ENCODE assay signal across 14 mouse cellular contexts in the genomic region with DNA sequence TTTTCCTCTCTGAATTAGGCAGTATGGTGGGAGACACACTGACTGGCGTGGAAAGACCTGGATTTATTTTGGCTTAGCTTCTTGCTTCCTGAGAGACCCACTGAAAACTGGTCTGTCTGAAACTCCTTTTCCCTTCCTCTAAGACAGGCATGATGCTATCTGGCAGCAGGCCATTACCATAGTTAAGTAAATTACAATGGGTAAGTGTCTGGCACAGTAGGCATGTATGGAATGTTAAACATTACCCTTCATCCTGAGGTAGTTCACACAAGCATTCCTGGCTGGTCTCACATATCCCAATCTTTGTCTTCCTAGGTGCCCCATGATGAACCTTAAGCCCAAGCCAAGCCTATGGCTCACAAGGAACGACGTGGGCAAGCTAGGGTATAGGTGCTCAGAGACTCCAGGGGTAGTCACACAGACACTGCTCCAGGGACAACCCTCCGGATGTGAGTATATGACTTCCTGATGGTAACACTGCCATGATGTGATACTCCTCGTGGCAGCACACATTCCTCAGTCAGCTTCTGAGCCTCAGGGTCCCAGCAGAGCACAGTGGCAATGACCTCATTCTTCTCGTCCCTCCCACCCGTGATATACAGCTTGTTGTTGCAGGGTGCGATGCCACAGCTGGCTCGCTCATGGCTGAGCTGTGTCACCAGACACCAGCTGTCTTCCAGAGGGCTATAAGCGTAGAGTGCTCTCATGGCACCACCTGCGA. TPM values are rescaled to one million over a fixed set of nuclear protein-coding genes. Genes with fewer than 3 reads are reported as not detected.
A peak's percentile ranks its signal among the peaks of the same experiment; 100 is the strongest.
DNase-seq lines count a peak whose midpoint lies in the region; ATAC-seq and TF ChIP-seq lines count a peak whose summit lies in the region.
"Had no signal": no experiment of that assay in that cellular context is flagged by ENCODE, and none has a peak within 500 bp of the region (broad histone marks: within the 10 kb centered on the region; RNA-seq: fewer than 3 reads in every experiment).

No protein-coding gene starts in this region.

- intact Hi-C loops in heart, postnatal 10 days (cut with DNase I) = no loop called here

- no peak overlapping the region for H3K9ac ChIP-seq in heart, embryonic 15.5 days
- no peak overlapping the region for H3K9ac ChIP-seq in lung, embryonic 14.5 days
- H3K9ac ChIP-seq: liver, postnatal 0 days had no signal

- peak; percentile 72 for ATAC-seq in heart, embryonic 15.5 days (replicated peaks; ENCODE audit: insufficient number of reproducible peaks, insufficient read depth, low FRiP score, low read depth)
- peak; percentile 79 for ATAC-seq in lung, embryonic 14.5 days (ENCODE audit: insufficient read depth)
- ATAC-seq in common myeloid progenitor, adult 5-6 weeks (replicated peaks; ENCODE audit: low read depth, poor library complexity, severe bottlenecking) = 0 out of 2 replicates have a peak, but pooled peaks have one; percentile 15
- ATAC-seq: activated CD4-positive, CD25-positive, alpha-beta regulatory T cell, adult 4 months; liver, postnatal 0 days had no signal

- H3K4me2 ChIP-seq in heart, embryonic 15.5 days = no peak overlapping the region
- no peak overlapping the region for H3K4me2 ChIP-seq in lung, embryonic 14.5 days

- H3K36me3 ChIP-seq in heart, embryonic 15.5 days = peaks cover 5% of the 10 kb centered on the region; the same call in 1 of the 2 replicates
- H3K36me3 ChIP-seq in lung, embryonic 14.5 days (ENCODE audit: insufficient read depth) = no peaks in the 10 kb centered on the region

- no peaks in the 10 kb centered on the region for H3K27me3 ChIP-seq in heart, embryonic 15.5 days
- no peaks in the 10 kb centered on the region for H3K27me3 ChIP-seq in lung, embryonic 14.5 days (ENCODE audit: insufficient read depth, low read length)

- no peak for TF ChIP-seq POLR2A in lung, adult 2 months (IDR thresholded peaks at IDR 0.05; ENCODE audit: borderline replicate concordance, extremely low read depth, low read depth, low read length)

- DNase-seq in heart, postnatal 10 days = no peak
- DNase-seq in lung, embryonic 14.5 days = peak; percentile 66
- DNase-seq in lung, adult 2 months = no peak
- peak; percentile 34 for DNase-seq in mesoderm, embryonic 11.5 days (ENCODE audit: low read depth, low spot score)
- DNase-seq in left cerebral cortex, adult 8-10 months (ENCODE audit: low spot score in 2 of 2) = no peak
- DNase-seq: cerebellum, postnatal 25 days; kidney, adult 8-10 months; liver, postnatal 0 days; right cerebral cortex, postnatal 25 days; thymus, postnatal 4 days had no signal

- no peak for TF ChIP-seq CTCF in lung, embryonic 14.5 days (IDR thresholded peaks at IDR 0.05; ENCODE audit: low read depth)
- TF ChIP-seq CTCF in lung, adult 2 months (IDR thresholded peaks at IDR 0.05; ENCODE audit: insufficient read depth, low read length) = no peak

- H3K4me1 ChIP-seq in heart, embryonic 15.5 days (replicated peaks) = peaks cover 14% of the 10 kb centered on the region
- no peaks in the 10 kb centered on the region for H3K4me1 ChIP-seq in lung, embryonic 14.5 days (ENCODE audit: insufficient read depth)
- H3K4me1 ChIP-seq in lung, adult 2 months (ENCODE audit: control insufficient read depth, insufficient read depth, low read length) = no peaks in the 10 kb centered on the region; the same call in none of the 2 replicates

- no peaks in the 10 kb centered on the region for H3K9me3 ChIP-seq in heart, embryonic 15.5 days (replicated peaks)
- no peaks in the 10 kb centered on the region for H3K9me3 ChIP-seq in lung, embryonic 14.5 days (ENCODE audit: low read depth, low read length)

- peak overlapping the region; percentile 33 for H3K27ac ChIP-seq in heart, embryonic 15.5 days
- peak overlapping the region; percentile 87 for H3K27ac ChIP-seq in lung, embryonic 14.5 days (ENCODE audit: low read depth)
- H3K27ac ChIP-seq: left cerebral cortex, adult 2 months had no signal

- WGBS in heart, embryonic 15.5 days = 52% methylated on average over 11 of the region's 11 CpGs
- WGBS in lung, embryonic 14.5 days = 64% methylated on average over 11 of the region's 11 CpGs
- 69% methylated on average over 11 of the region's 11 CpGs for WGBS in lung, adult 2 months

- no peak overlapping the region for H3K4me3 ChIP-seq in heart, embryonic 15.5 days
- no peak overlapping the region for H3K4me3 ChIP-seq in lung, embryonic 14.5 days (ENCODE audit: low read depth, low read length)
- no peak overlapping the region for H3K4me3 ChIP-seq in lung, adult 2 months (replicated peaks; ENCODE audit: extremely low read depth, low read depth, low read length)
- H3K4me3 ChIP-seq: left cerebral cortex, adult 2 months had no signal

RNA-seq across cellular contexts. Expression of gene Klhl6, which starts 36.1 kb away (rescaled TPM):
- 15.3 and 24.6 TPM in 2 replicates for polyA plus RNA-seq in heart, embryonic 15.5 days (2015; fragmentation: Nextera tagmentation; extraction: Ambion mirVana)
- total RNA-seq in heart, postnatal 10 days (2021) = 10 to 100 TPM in 1 of 2 experiments, 1 to 10 TPM in 1; 8.8 to 12.0 TPM
- polyA plus RNA-seq in lung, embryonic 14.5 days (2014; fragmentation: Nextera tagmentation; extraction: Ambion mirVana) = 15.4 and 17.0 TPM in 2 replicates
- polyA plus RNA-seq in lung, adult 2 months (2012; rRNA removed) = 3.7 and 7.2 TPM in 2 replicates
- total RNA-seq in common myeloid progenitor, adult 5-6 weeks (2017) = 115 and 129 TPM in 2 replicates
- total RNA-seq in left cerebral cortex, adult 8-10 months (2022) = 1 to 10 TPM in 2 of 4 experiments, under 1 TPM in 2; 0.68 to 5.4 (median 2.5) TPM

Comparison
In these comparisons a context has a peak if more than half of its experiments do, and no peak if none do; other contexts are left out.
1. DNase-seq: peak in lung, embryonic 14.5 days (single experiment) and mesoderm, embryonic 11.5 days (single experiment); none in heart, postnatal 10 days (0 of 2), lung, adult 2 months (single experiment) and left cerebral cortex, adult 8-10 months (0 of 2).
2. ATAC-seq: peak in every context shown above with its lines; median percentile 79 in lung, embryonic 14.5 days; 72 in heart, embryonic 15.5 days; 15 in common myeloid progenitor, adult 5-6 weeks.